Comparison of ENCODE assay signal across 8 mouse cellular contexts in genomic region chr5:136881380-136882009, GRCm38 (mm10). TPM values are rescaled to one million over a fixed set of nuclear protein-coding genes. Genes with fewer than 3 reads are reported as not detected.
DNase-seq lines count a peak whose midpoint lies in the region; ATAC-seq and TF ChIP-seq lines count a peak whose summit lies in the region.

No protein-coding gene starts in this region.

- peaks cover under 1% of the 10 kb centered on the region; the same call in 1 of the 2 replicates for H3K36me3 ChIP-seq in hindbrain, embryonic 10.5 days
- H3K36me3 ChIP-seq in lung, postnatal 0 days (ENCODE audit: insufficient read depth, low read length), result no peaks in the 10 kb centered on the region

- ATAC-seq in frontal cortex, adult (ENCODE audit: low TSS enrichment), result peak; percentile 72; the same call in 1 of the 2 replicates
- peak; percentile 71 for ATAC-seq in lung, postnatal 0 days

- H3K9me3 ChIP-seq in hindbrain, embryonic 10.5 days, result no peaks in the 10 kb centered on the region
- no peaks in the 10 kb centered on the region for H3K9me3 ChIP-seq in lung, postnatal 0 days (ENCODE audit: low read length)

- peak; percentile 92 for TF ChIP-seq CTCF in lung, postnatal 0 days (IDR thresholded peaks at IDR 0.05)

- WGBS in hindbrain, embryonic 10.5 days, result 3% methylated on average over 39 of the region's 39 CpGs
- 4% methylated on average over 36 of the region's 39 CpGs for WGBS in lung, postnatal 0 days

- peak; percentile 10 for DNase-seq in MEL-GATA-1-ER (ENCODE audit: extremely low read depth, low read depth)
- peak; percentile 62 for DNase-seq in cerebellum, adult 8-10 months
- DNase-seq in hindbrain, embryonic 10.5 days (ENCODE audit: low spot score), result peak; percentile 88
- peak; percentile 29 for DNase-seq in layer of hippocampus, adult 9-11 months
- DNase-seq in lung, postnatal 0 days (ENCODE audit: low spot score), result peak; percentile 83
- peak; percentile 49 for DNase-seq in retina, adult 2 months (ENCODE audit: low read depth, low spot score)
- DNase-seq in thymus, postnatal 14 days, result peak; percentile 87

- H3K9ac ChIP-seq in lung, postnatal 0 days (replicated peaks; ENCODE audit: low read depth), result no peak overlapping the region

- no peak for TF ChIP-seq EP300 in lung, postnatal 0 days (IDR thresholded peaks at IDR 0.05)

- peaks cover 26% of the 10 kb centered on the region for H3K4me1 ChIP-seq in hindbrain, embryonic 10.5 days (replicated peaks)
- no peaks in the 10 kb centered on the region; the same call in 1 of the 2 replicates for H3K4me1 ChIP-seq in lung, postnatal 0 days (ENCODE audit: insufficient read depth, low read depth, low read length)

- peak overlapping the region; percentile 87 for H3K27ac ChIP-seq in hindbrain, embryonic 10.5 days
- no peak overlapping the region for H3K27ac ChIP-seq in lung, postnatal 0 days (ENCODE audit: low read length)

- peaks cover 42% of the 10 kb centered on the region for H3K27me3 ChIP-seq in hindbrain, embryonic 10.5 days (ENCODE audit: insufficient read depth, poor library complexity, severe bottlenecking)
- peaks cover 28% of the 10 kb centered on the region for H3K27me3 ChIP-seq in lung, postnatal 0 days (replicated peaks; ENCODE audit: insufficient read depth, low read length)

- H3K4me3 ChIP-seq in hindbrain, embryonic 10.5 days, result peak overlapping the region; percentile 70
- H3K4me3 ChIP-seq in lung, postnatal 0 days (ENCODE audit: low read depth, low read length), result peak overlapping the region; percentile 31

- peak overlapping the region; percentile 47 for H3K4me2 ChIP-seq in lung, postnatal 0 days (replicated peaks; ENCODE audit: low read depth, low read length)

RNA-seq across cellular contexts. Expression of gene Col26a1, which starts 1.5 kb away (rescaled TPM):
- 72.0 and 73.0 TPM in 2 replicates for polyA plus RNA-seq in hindbrain, embryonic 10.5 days (2016; fragmentation: Nextera tagmentation; extraction: Ambion mirVana)
- polyA plus RNA-seq in lung, postnatal 0 days (2015; fragmentation: Nextera tagmentation; extraction: Ambion mirVana), result 1.6 and 2.2 TPM in 2 replicates

RNA-seq across cellular contexts. Expression of gene Ift22, which starts 26.5 kb away (rescaled TPM):
- 106 and 124 TPM in 2 replicates for polyA plus RNA-seq in hindbrain, embryonic 10.5 days (2016; fragmentation: Nextera tagmentation; extraction: Ambion mirVana)
- 41.9 and 53.5 TPM in 2 replicates for polyA plus RNA-seq in lung, postnatal 0 days (2015; fragmentation: Nextera tagmentation; extraction: Ambion mirVana)

Comparison
In these comparisons a context has a peak if more than half of its experiments do, and no peak if none do; other contexts are left out.
1. DNase-seq: peak in every context shown above with its lines; median percentile 88 in hindbrain, embryonic 10.5 days; 87 in thymus, postnatal 14 days; 83 in lung, postnatal 0 days; 62 in cerebellum, adult 8-10 months; 49 in retina, adult 2 months; 29 in layer of hippocampus, adult 9-11 months; 10 in MEL-GATA-1-ER.
2. RNA of gene Col26a1, which starts 1.5 kb away (polyA plus RNA-seq): 72.0 to 73.0 TPM in hindbrain, embryonic 10.5 days; 1.6 to 2.2 TPM in lung, postnatal 0 days; every median in the first group is over 10 times any median in the second.